Comparison of ENCODE assay signal across 8 mouse cellular contexts in the genomic region with DNA sequence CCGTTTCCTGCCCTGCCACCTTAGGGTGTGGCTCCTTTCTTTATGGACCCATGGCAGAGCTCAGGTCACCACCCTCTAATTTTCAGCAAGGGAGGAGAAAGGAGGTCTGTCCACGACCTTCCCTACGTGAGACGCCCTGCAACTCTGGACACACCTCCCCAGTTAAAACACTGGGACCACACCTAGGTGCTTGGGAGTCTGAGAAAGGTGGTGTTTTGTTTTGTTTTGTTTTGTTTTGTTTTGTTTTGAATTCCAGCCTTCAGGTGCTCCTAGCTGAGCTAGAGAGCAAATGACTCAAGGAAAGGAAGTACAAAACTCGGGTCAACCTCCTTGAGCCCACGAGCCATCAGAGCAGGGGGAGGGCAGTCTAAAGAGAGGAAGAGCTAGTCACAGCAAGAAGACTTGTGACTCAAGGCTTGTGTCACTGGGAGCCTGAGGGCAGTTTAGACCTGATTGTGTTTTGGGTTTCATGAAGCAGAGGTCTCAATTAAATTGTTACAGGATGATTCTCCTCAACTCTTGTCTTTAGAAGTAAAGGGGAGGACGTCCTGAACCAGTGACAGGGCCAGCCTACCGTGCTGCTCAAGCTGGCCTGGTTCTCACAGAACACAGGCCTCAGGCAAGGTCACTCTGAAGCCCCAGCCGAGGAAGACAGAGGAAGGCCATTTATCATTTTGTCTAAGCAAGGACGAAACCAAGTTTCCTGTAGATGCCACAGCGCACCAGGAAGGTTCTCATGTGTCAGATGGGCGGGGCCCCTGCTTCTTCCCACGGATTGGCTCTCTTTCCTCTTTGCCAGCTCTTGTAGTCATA. TPM values are rescaled to one million over a fixed set of nuclear protein-coding genes. Genes with fewer than 3 reads are reported as not detected.
DNase-seq lines count a peak whose midpoint lies in the region; ATAC-seq and TF ChIP-seq lines count a peak whose summit lies in the region.
"Had no signal": no experiment of that assay in that cellular context is flagged by ENCODE, and none has a peak within 500 bp of the region (broad histone marks: within the 10 kb centered on the region; RNA-seq: fewer than 3 reads in every experiment).

No protein-coding gene starts in this region.

- H3K9ac ChIP-seq in lung, postnatal 0 days (replicated peaks; ENCODE audit: low read depth): no peak overlapping the region
- H3K9ac ChIP-seq: heart, embryonic 15.5 days had no signal

- WGBS in lung, postnatal 0 days: 24% methylated on average over 13 of the region's 13 CpGs

- H3K27me3 ChIP-seq in lung, postnatal 0 days (replicated peaks; ENCODE audit: insufficient read depth, low read length): no peaks in the 10 kb centered on the region
- H3K27me3 ChIP-seq: heart, embryonic 15.5 days had no signal

- H3K4me1 ChIP-seq in lung, postnatal 0 days (ENCODE audit: insufficient read depth, low read depth, low read length): peaks cover 38% of the 10 kb centered on the region; the same call in 1 of the 2 replicates

- peak; percentile 84 for DNase-seq in R1 (ENCODE audit: low read depth, low spot score)
- peak; percentile 60 for DNase-seq in lung, postnatal 0 days (ENCODE audit: low spot score)
- DNase-seq in thymus, postnatal 36 days: peak; percentile 25 to 43
- no peak for DNase-seq in layer of hippocampus, postnatal 14 days (ENCODE audit: low spot score in 2 of 2)
- DNase-seq in gastrocnemius, adult 8-10 months (ENCODE audit: low spot score in 2 of 2): no peak

- no peak overlapping the region for H3K4me3 ChIP-seq in lung, postnatal 0 days (ENCODE audit: low read depth, low read length)
- H3K4me3 ChIP-seq: heart, embryonic 15.5 days had no signal

- no peaks in the 10 kb centered on the region for H3K36me3 ChIP-seq in lung, postnatal 0 days (ENCODE audit: insufficient read depth, low read length)
- H3K36me3 ChIP-seq: heart, embryonic 15.5 days had no signal

- peak overlapping the region; percentile 52 for H3K27ac ChIP-seq in lung, postnatal 0 days (ENCODE audit: low read length)
- H3K27ac ChIP-seq: heart, embryonic 15.5 days had no signal

- no peak for TF ChIP-seq EP300 in lung, postnatal 0 days (IDR thresholded peaks at IDR 0.05)

- TF ChIP-seq CTCF in lung, postnatal 0 days (IDR thresholded peaks at IDR 0.05): no peak

- ATAC-seq in CD4-positive, CD25-positive, alpha-beta regulatory T cell, adult 4 months: peak; percentile 67
- ATAC-seq in granulocyte monocyte progenitor cell, adult 5-6 weeks (replicated peaks; ENCODE audit: poor library complexity, severe bottlenecking): peak; percentile 45; the same call in 1 of the 2 replicates
- peak; percentile 56 for ATAC-seq in lung, postnatal 0 days

- H3K4me2 ChIP-seq in lung, postnatal 0 days (replicated peaks; ENCODE audit: low read depth, low read length): no peak overlapping the region
- H3K4me2 ChIP-seq: heart, embryonic 15.5 days had no signal

- H3K9me3 ChIP-seq in lung, postnatal 0 days (ENCODE audit: low read length): no peaks in the 10 kb centered on the region
- H3K9me3 ChIP-seq: heart, embryonic 15.5 days had no signal

RNA-seq across cellular contexts. Expression of a gene that starts 50.3 kb away (rescaled TPM):
- polyA plus RNA-seq in CD4-positive, CD25-positive, alpha-beta regulatory T cell, adult 4 months (2017; shearing (Covaris generic)): 10 to 100 TPM; 32.1 to 54.1 TPM
- 0.94 TPM in 1 of 2 replicates, not detected in the other for total RNA-seq in granulocyte monocyte progenitor cell, adult 5-6 weeks (2014; fragmentation: Nextera tagmentation)
- total RNA-seq in granulocyte monocyte progenitor cell, adult 5-6 weeks (2017): 0.17 and 0.21 TPM in 2 replicates
- 36.0 and 43.0 TPM in 2 replicates for polyA plus RNA-seq in lung, postnatal 0 days (2015; fragmentation: Nextera tagmentation; extraction: Ambion mirVana)
- total RNA-seq in layer of hippocampus, postnatal 14 days (2021): 10 to 100 TPM in 1 of 2 experiments, 1 to 10 TPM in 1; 9.5 to 11.1 TPM
- total RNA-seq in gastrocnemius, adult 8-10 months (2022): 1 to 10 TPM; 4.7 to 8.3 (median 5.3) TPM

Comparison
In these comparisons a context has a peak if more than half of its experiments do, and no peak if none do; other contexts are left out.
1. DNase-seq: peak in R1 (single experiment), lung, postnatal 0 days (single experiment) and thymus, postnatal 36 days (2 of 2); none in layer of hippocampus, postnatal 14 days (0 of 2) and gastrocnemius, adult 8-10 months (0 of 2).
2. Peak in every context shown above with its lines, with median percentiles within 50 percentile points of each other: ATAC-seq.